Mouse (Mus musculus): ENCODE data around the gene Csad. TPM values are rescaled to one million over a fixed set of nuclear protein-coding genes. Genes with fewer than 3 reads are reported as not detected.

Gene Csad
- polyA plus RNA-seq, 1 experiment from 2014 or later: 39.6 TPM

DNA sequence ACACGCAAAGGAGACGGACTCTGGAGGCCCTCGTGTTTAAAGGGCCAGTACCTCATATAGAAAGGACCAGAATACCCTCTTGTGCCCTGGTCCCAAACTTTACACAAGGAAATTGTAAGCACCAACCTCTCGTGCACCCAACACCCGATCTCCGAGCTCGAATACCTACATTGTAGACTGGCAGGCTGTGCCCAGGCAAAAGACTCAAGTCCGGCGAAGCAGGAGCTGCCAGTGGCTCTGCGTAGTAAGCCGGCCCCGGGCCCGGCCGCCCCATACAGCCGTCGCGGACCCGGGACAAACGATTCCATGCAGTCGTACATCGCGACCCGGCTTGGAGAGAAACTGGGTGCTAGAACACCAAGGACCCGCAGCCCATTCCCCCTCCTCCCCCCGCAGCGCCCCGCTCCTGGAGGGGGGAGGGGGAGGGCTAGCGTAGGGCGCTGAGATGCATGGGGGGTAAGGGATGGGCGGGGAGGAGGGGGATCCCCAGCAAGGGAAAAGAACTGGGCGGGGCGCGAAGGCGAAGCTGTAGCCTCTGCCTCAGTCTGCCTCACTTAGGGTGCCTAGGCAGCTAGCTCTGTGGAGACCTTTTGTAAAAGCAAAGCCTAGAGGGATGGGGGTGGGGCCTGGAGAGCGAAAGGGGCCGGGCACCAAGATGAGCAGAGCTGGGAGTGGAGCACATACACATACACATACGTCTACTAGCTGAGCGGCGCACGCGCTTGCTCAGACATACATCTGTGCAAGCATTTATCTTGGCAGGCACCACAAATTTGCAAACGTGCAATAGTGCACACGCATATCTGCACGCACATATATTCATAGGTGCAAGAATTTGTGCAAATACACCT lies 41.6 kb upstream of the Csad start:
- H3K9ac ChIP-seq (replicated peaks; ENCODE audit: low read depth, low read length): peak overlapping the region; percentile 55
- peak; percentile 95 for ATAC-seq
- WGBS: under 1% methylated on average over 41 of the region's 44 CpGs
- no peaks in the 10 kb centered on the region for H3K36me3 ChIP-seq (ENCODE audit: control insufficient read depth, insufficient read depth)
- peak overlapping the region; percentile 55 for H3K4me3 ChIP-seq (replicated peaks; ENCODE audit: low read length)
- peak overlapping the region; percentile 67 for H3K4me2 ChIP-seq (ENCODE audit: low read length)
- peaks cover 6% of the 10 kb centered on the region for H3K27me3 ChIP-seq (replicated peaks; ENCODE audit: control insufficient read depth, insufficient read depth, low read length)
- H3K4me1 ChIP-seq (replicated peaks; ENCODE audit: control insufficient read depth, insufficient read depth, low read length): peaks cover 39% of the 10 kb centered on the region
- H3K27ac ChIP-seq (ENCODE audit: low read length): peak overlapping the region; percentile 92
- H3K9me3 ChIP-seq (ENCODE audit: control insufficient read depth, low read length): no peaks in the 10 kb centered on the region

GRCm38 (mm10) chr15:102245461-102245881 lies 40.9 kb upstream of the Csad start:
- H3K27me3 ChIP-seq (replicated peaks; ENCODE audit: control insufficient read depth, insufficient read depth, low read length): peaks cover 6% of the 10 kb centered on the region
- H3K9me3 ChIP-seq (ENCODE audit: control insufficient read depth, low read length): no peaks in the 10 kb centered on the region
- no peaks in the 10 kb centered on the region for H3K36me3 ChIP-seq (ENCODE audit: control insufficient read depth, insufficient read depth)
- WGBS: 11% methylated on average over 14 of the region's 14 CpGs
- H3K27ac ChIP-seq (ENCODE audit: low read length): no peak overlapping the region
- ATAC-seq: no peak
- peak overlapping the region; percentile 55 for H3K9ac ChIP-seq (replicated peaks; ENCODE audit: low read depth, low read length)
- peak overlapping the region; percentile 55 for H3K4me3 ChIP-seq (replicated peaks; ENCODE audit: low read length)
- peaks cover 39% of the 10 kb centered on the region for H3K4me1 ChIP-seq (replicated peaks; ENCODE audit: control insufficient read depth, insufficient read depth, low read length)
- peak overlapping the region; percentile 67 for H3K4me2 ChIP-seq (ENCODE audit: low read length)

DNA sequence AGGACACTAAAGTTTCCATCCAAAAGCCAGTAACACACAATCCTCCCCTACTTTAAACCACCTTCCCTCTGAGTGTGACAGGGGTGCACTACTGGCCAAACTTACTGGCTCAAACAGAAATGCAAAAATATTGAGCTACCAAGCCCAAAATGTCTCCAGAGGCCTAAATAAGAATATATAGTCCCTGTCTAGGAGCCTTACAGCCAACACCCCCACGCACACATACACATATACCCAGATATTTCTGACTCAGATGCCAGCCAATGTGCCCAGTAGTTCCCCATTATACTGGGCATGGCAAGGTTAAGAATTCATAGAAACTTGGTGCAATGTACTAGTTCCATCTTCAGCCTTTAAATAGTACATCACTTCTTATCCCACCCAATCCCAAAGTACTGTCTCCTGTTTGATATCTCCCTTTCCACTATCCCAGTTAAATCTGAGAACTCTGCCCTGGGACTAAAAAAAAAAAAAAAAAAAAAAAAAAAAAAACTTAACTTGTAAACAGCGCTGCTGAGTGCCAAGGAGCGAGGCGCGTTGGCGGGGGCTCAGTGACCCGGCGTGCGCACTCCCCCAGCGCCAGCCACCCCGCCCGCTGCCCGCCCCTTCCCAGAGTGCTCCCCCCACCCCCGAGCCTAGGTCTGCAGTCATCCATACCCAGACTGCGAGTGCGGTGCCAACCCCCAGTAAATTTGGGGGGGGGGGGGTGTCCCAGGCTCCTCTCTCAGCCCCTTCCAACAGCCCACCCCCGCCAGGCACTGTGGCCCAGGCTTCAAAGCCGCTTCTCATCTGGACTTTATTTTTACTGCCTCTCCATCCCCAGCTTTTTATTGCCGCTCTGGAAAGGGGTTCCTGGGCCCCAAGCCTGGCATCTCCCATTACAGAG lies 40.0 kb upstream of the Csad start:
- ATAC-seq: no peak
- peaks cover 6% of the 10 kb centered on the region for H3K27me3 ChIP-seq (replicated peaks; ENCODE audit: control insufficient read depth, insufficient read depth, low read length)
- peaks cover 39% of the 10 kb centered on the region for H3K4me1 ChIP-seq (replicated peaks; ENCODE audit: control insufficient read depth, insufficient read depth, low read length)
- H3K36me3 ChIP-seq (ENCODE audit: control insufficient read depth, insufficient read depth): no peaks in the 10 kb centered on the region
- H3K4me3 ChIP-seq (replicated peaks; ENCODE audit: low read length): peak overlapping the region; percentile 55
- H3K9ac ChIP-seq (replicated peaks; ENCODE audit: low read depth, low read length): 0 out of 2 replicates have a peak overlapping the region, but pooled peaks have one; percentile 28
- H3K9me3 ChIP-seq (ENCODE audit: control insufficient read depth, low read length): no peaks in the 10 kb centered on the region
- WGBS: 10% methylated on average over 19 of the region's 19 CpGs
- H3K4me2 ChIP-seq (ENCODE audit: low read length): peak overlapping the region; percentile 67
- no peak overlapping the region for H3K27ac ChIP-seq (ENCODE audit: low read length)

DNA sequence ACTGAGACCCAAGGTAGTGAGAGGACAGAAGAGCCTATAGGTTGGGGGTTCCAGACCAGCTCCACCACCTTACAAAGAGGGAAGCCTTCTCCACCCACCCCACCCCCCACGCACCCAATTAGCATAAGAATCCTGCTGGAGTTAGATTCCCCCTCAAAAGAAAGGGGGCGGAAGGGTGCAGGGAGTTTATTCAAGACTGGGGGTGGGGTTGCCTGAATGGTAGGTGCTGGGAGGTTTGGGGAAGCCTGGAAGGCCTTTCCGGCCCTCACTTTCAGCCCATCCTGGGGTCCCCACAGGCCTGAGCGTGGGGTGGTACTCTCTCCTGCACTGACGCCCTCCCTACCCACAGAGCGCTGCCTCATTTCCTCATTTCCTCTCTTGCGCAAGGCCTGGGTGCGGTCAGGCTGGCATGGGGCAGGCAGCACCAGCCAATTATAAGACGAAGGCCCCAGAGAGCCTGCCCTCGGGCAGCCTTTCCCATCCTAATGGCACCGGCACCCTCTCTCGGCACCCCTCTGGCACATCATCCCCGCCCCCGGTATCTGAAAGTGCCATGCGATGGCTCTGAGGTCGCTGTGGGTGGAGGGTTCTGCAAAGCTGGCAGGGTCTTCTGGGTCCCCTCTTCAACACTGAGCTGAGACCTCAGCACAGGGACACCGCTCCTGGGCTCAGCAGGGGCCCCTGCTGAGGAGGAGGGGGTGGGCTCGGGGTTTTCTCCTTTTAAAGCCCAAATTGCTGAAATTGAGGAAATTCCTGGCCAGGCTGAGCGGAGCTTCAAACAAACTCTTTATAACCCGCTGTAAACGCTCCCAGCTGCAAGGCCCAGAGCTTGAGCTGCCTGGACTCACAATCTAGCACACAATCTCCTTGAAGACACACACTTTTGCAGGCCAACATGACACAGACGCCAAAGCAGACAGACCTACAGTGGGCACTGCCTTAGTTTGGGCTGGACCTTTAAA lies 39.0 kb upstream of the Csad start:
- Histone ChIP-seq H3K9me3 (ENCODE audit: control insufficient read depth, low read length) (no peaks in the 10 kb centered on the region), H3K4me3 (replicated peaks; ENCODE audit: low read length) (peak overlapping the region; percentile 2; the same call in 1 of the 2 replicates), H3K9ac (replicated peaks; ENCODE audit: low read depth, low read length) (peak overlapping the region; percentile 31), H3K27me3 (replicated peaks; ENCODE audit: control insufficient read depth, insufficient read depth, low read length) (peaks cover 6% of the 10 kb centered on the region), H3K4me1 (replicated peaks; ENCODE audit: control insufficient read depth, insufficient read depth, low read length) (peaks cover 39% of the 10 kb centered on the region), H3K36me3 (ENCODE audit: control insufficient read depth, insufficient read depth) (no peaks in the 10 kb centered on the region), H3K4me2 (ENCODE audit: low read length) (peak overlapping the region; percentile 34), H3K27ac (ENCODE audit: low read length) (no peak overlapping the region)
- no peak for ATAC-seq
- WGBS: 13% methylated on average over 21 of the region's 22 CpGs

DNA sequence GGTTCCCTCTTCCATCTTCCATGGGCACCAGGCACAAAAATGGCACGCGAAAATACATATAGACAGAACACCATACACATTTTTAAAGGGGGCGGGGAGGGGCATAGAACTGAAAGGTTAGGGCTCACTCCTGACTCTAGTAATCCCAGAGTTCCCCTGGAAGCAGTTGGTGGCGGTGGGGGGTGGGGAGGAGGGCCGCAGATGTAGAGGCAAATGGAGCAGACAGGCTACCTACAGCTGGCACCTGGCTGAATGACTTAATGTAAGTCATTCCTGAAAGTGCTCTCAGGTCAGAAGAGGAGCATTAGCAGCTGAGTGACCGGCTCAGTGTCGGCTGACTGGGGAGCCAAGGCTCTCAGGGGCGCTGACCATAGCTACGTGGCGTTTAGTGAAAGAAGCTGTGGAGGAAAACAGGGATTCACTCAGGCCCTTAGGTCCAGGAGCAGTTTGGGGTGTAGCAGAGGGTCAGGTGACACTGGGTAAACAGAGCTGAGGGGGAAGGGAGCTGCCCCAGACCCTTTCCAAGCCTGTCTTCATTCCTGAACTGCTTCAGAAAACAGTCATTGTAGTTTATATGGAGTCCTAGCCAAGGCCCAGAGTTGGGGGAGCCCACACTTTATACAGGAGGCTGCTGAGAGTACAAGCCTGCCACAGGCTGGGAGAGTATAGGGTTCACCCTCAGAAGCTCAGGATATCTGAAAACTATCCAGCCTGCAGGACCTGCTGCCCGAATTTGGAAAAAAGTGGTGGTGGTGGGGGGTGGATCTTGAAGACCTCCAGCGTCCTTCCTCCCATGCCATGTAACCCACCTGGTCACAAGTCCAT lies 38.1 kb upstream of the Csad start:
- ATAC-seq: no peak
- Histone ChIP-seq H3K9ac (replicated peaks; ENCODE audit: low read depth, low read length) (no peak overlapping the region), H3K9me3 (ENCODE audit: control insufficient read depth, low read length) (no peaks in the 10 kb centered on the region), H3K4me1 (replicated peaks; ENCODE audit: control insufficient read depth, insufficient read depth, low read length) (peaks cover 35% of the 10 kb centered on the region), H3K4me3 (replicated peaks; ENCODE audit: low read length) (no peak overlapping the region), H3K27ac (ENCODE audit: low read length) (no peak overlapping the region), H3K36me3 (ENCODE audit: control insufficient read depth, insufficient read depth) (no peaks in the 10 kb centered on the region), H3K27me3 (replicated peaks; ENCODE audit: control insufficient read depth, insufficient read depth, low read length) (peaks cover 6% of the 10 kb centered on the region), H3K4me2 (ENCODE audit: low read length) (no peak overlapping the region)
- 33% methylated on average over 12 of the region's 12 CpGs for WGBS

DNA sequence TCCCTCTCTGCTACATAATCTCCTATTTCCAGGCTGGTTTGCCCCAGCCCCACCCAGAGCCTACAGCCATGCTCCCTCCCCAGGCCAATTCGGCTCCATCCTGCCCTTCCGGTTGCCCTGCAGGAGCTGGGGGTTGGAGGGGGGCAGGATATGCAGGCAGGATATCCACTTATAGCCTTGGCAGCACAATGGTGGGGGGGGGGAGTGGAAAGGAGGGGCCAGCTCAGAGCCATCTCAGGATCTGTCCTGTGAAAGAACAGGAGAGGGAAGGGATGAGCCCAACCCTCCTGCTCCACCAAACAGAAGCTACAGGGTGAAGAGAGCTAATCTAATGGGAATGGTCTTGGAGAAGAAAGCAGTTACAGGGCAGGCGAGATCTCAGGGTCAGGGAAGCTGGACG lies 36.1 kb upstream of the Csad start:
- 88% methylated on average over 4 of the region's 4 CpGs for WGBS
- Histone ChIP-seq H3K4me2 (ENCODE audit: low read length) (no peak overlapping the region), H3K9ac (replicated peaks; ENCODE audit: low read depth, low read length) (no peak overlapping the region), H3K27ac (ENCODE audit: low read length) (no peak overlapping the region), H3K4me3 (replicated peaks; ENCODE audit: low read length) (no peak overlapping the region), H3K27me3 (replicated peaks; ENCODE audit: control insufficient read depth, insufficient read depth, low read length) (peaks cover 6% of the 10 kb centered on the region), H3K9me3 (ENCODE audit: control insufficient read depth, low read length) (no peaks in the 10 kb centered on the region), H3K4me1 (replicated peaks; ENCODE audit: control insufficient read depth, insufficient read depth, low read length) (peaks cover 26% of the 10 kb centered on the region), H3K36me3 (ENCODE audit: control insufficient read depth, insufficient read depth) (no peaks in the 10 kb centered on the region)
- ATAC-seq: no peak

- 77% methylated on average over 11 of the region's 11 CpGs for WGBS
- Histone ChIP-seq H3K4me2 (ENCODE audit: low read length) (no peak overlapping the region), H3K36me3 (ENCODE audit: control insufficient read depth, insufficient read depth) (no peaks in the 10 kb centered on the region), H3K27ac (ENCODE audit: low read length) (no peak overlapping the region), H3K4me1 (replicated peaks; ENCODE audit: control insufficient read depth, insufficient read depth, low read length) (peaks cover 21% of the 10 kb centered on the region), H3K27me3 (replicated peaks; ENCODE audit: control insufficient read depth, insufficient read depth, low read length) (peaks cover 6% of the 10 kb centered on the region), H3K4me3 (replicated peaks; ENCODE audit: low read length) (no peak overlapping the region), H3K9me3 (ENCODE audit: control insufficient read depth, low read length) (no peaks in the 10 kb centered on the region), H3K9ac (replicated peaks; ENCODE audit: low read depth, low read length) (no peak overlapping the region)
- no peak for ATAC-seq
Measured at GRCm38 (mm10) chr15:102239851-102240250, 35.3 kb upstream of the Csad start.

DNA sequence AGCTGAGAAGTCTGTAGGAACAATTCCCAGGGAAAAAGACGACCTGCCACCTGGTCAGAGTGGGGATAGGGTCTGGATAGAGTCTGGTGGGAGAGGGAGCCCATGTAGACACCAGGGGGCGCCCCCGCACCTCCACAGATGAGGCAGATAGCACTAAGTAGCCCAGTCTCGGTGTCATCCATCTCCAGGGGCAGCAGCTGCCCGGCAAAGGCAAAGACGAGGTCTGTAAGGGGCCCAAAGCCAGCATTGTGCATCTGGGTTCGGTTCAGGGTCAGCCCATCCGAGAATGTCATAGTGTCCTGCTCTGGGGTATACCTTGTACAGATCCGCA lies 34.7 kb upstream of the Csad start:
- Histone ChIP-seq H3K4me2 (ENCODE audit: low read length) (no peak overlapping the region), H3K36me3 (ENCODE audit: control insufficient read depth, insufficient read depth) (no peaks in the 10 kb centered on the region), H3K27me3 (replicated peaks; ENCODE audit: control insufficient read depth, insufficient read depth, low read length) (peaks cover 5% of the 10 kb centered on the region), H3K9ac (replicated peaks; ENCODE audit: low read depth, low read length) (0 out of 2 replicates have a peak overlapping the region, but pooled peaks have one; percentile 8), H3K27ac (ENCODE audit: low read length) (no peak overlapping the region), H3K9me3 (ENCODE audit: control insufficient read depth, low read length) (no peaks in the 10 kb centered on the region), H3K4me1 (replicated peaks; ENCODE audit: control insufficient read depth, insufficient read depth, low read length) (peaks cover 15% of the 10 kb centered on the region), H3K4me3 (replicated peaks; ENCODE audit: low read length) (no peak overlapping the region)
- ATAC-seq: peak; percentile 77
- 8% methylated on average over 9 of the region's 9 CpGs for WGBS
